Mouse (Mus musculus) frontal cortex, postnatal 14 days (tissue): Measurements from ENCODE around the gene Cblc.
"Not testable (repeated sequence)": the region's sequence is repeated elsewhere in the genome, so short reads cannot be mapped to it uniquely, and the experiment has no call there.

Source experiments
- DNase-seq, 2 experiments: peaks; one replicate each; pipeline ENCODE4 v3.0.0; 2022; ENCODE audit warnings: low spot score in 2 of 2

Cblc gene

DNA sequence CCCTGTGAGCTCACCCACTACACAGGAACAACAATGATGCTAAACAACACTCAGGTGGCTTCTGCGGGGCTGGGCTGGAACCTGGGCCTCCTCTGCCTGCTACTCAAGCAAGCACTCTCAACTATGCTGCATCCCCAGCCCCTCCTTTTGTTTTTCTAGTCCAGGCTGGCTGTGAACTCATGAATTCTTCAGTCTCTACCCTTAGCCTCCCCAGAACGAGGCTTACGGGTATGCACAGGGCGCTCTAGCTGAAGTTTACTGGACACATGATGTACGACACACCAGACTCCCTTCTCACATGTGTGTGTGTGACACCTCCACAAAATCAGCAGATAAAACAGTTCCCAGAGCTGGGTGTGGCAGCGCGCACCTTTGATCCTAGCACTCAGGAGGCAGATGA lies 22.3 kb upstream of the Cblc start:
- DNase-seq = no peak

DNA sequence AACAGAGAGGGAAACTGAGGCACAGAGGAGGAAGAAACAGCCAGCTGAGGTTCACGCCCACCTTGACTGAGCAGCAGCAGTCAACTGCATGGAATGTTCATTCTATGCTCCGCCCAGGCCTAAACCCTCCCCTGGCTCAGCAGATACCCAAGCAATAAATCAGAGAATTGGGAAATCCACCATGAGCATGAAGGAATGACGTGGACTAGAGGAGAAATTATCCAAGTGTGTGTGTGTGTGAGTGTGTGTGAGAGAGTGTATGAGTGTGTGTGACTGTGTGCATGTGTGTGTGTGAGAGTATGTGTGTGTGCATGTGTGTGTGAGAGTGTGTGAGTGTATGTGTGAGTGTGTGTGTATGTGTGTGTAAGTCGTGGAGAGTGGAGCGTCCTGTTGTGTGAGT lies 21.8 kb upstream of the Cblc start:
- DNase-seq = no peak

DNA sequence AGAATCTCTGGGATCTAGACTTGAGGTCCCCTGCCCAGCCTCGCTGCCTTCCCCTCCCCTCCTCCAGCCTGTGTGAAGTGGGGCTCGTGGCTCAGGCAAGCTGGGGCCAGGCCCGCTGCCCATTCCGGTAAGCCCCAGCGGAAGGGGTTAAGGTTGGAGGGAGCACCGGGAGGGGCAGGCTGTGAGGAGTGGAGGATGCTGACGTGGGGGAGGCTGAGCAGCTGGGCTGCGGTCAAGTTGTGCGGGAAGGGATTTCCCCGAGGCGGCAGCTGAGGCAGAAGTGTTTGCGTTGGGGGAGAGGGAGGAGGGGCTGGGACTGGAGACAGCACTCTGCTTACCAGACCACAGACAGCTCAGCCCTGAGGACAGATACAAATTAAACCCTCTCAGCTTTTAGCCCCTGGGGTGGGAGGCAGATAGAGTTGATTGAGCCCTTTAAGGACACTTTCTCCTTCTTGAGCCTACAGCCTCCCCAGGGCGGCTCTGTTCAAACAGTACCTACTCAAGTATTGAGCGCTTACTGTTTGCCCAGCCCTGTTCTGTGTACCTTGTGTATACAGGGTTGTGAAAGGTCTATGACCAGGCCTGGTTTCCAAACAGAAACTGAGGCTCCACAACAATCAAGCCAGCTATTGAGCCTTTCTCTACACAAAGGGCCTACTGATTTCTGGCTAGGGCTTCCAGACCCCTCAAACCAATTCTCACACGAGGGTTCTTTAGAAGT lies 20.9 kb upstream of the Cblc start:
- DNase-seq = peak in 1 of 2 experiments; percentile 25

DNA sequence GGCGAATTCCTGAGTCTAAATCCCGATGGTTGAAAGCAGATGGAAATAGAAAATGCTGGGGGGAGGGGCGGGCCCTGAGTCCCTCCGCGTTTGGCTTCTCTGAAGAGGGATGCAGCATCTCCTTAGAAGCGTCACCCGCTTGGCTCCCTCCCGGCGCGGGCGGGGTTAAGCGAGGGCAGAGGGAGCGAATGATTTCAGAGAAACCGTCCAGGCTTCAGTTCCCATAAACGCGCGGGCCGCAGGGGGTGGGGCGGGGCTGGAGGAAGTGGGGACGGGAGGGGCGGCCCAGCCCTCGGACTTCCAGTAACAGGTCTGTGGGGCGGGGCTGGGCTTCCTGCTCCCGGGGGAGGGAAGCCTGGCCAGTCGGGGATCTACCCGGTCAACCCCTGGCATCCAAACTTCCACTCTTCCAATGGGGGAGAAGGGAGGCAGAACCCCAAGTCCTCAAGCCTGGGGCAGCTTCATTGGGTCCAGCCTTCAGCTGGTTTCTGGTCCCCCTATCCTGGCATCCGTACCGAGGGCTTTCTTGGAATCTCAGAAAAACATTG lies 19.7 kb upstream of the Cblc start:
- DNase-seq = peak; percentile 24 to 29

DNA sequence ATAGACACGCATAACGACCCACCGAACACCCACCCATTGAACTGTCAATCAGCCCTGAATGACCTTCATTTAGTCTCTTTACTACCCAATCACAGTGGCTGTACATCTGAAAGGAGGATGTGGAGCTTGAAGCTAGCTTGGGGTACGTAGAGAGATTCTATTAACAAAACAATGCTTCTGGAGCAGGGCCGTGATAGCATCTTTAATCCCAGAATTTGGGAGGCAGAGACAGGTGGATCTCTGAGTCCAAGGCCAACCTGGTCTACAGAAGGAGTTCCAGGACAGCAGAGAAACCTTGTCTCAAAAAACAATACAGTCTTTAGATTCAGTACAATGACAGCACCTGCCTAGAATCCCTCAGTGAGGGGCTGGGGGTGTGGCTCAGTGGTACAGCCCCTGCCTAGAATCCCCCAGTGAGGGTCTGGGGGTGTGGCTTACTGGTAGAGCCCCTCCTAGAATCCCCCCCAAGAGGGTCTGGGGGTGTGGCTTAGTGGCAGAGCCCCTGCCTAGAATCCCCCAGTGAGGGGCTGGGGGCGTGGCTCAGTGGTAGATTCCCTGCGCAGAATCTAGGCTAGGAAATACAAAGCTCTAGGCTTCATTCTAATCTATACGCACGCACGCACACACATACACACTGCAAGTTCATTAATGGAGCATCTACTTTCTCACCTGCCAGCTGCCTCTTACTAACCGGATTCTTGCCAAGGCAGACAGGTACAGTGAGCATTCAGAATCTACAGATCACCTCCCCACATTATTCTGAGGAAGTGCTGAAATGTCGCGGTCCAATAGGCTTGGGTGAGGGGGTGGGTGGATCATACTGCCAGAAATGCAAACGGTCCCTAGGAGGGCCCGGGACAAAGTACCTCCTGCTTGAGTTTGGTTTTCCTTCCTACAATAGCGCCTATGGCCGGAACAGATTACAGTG lies 19.0 kb upstream of the Cblc start:
- DNase-seq = no peak

DNA sequence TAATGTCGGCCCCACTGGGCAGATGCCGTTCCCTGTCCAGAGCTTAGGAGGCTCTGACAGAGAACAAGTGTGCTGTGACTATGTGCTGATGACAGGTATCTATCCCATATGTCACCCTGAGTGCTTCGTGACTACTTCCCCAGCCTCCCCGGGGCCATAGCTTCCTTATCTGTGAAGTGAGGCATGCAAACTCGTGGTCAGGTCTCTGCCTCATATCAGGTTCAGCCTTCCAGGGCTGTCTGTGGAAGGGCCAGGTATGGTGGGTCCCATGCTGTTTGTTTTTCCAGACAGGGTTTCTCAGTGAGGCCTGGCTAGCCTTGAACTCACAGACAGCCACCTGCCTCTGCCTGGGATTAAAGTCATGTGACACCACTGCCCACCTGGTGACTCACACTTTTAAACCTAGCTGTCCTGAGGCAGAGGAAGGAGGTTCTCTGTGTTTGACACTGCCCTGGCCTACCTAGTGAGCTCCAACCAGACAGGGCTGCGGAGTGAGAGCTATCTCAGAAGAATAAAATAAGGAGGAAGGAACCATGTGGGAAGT lies 17.0 kb upstream of the Cblc start:
- no peak for DNase-seq

DNA sequence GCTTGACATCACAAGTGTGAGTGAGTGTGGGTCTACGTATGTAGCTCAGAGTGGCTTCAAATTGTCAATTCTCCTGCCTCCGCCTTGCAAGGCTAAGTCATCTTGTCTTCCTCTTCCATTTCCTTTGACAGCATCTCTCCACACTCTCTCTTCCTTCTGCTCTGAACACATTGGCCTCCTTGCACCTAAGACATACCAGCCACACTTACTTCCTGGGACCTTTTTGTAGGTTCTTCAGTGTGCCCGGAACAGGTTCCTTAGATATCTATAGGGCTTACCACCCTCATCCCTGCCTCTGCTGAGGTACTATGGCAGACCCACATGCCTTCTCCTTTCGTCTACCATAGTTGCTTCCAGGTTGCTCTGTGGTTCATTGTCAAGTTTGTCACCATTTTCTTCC lies 16.6 kb upstream of the Cblc start:
- DNase-seq = no peak

DNA sequence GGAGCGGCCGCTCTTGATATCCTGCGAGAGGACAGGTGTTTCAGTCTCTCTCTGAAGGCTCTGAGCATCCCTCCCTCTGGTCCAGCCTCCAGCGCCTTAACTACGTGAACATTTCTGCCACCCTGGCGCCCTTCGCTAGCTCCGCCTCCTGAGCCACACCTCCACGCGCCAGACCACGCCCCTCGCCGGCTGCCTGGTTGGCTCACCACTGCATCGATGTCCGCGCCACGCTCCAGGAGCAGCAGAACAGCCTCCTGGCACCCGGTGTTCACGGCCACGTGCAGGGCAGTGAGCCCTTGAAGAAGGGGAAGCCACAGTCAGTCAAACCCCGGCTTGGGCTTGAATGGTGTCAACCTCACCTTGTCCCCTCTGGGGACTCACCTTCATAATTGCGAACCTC lies 14.5 kb upstream of the Cblc start:
- no peak for DNase-seq

DNA sequence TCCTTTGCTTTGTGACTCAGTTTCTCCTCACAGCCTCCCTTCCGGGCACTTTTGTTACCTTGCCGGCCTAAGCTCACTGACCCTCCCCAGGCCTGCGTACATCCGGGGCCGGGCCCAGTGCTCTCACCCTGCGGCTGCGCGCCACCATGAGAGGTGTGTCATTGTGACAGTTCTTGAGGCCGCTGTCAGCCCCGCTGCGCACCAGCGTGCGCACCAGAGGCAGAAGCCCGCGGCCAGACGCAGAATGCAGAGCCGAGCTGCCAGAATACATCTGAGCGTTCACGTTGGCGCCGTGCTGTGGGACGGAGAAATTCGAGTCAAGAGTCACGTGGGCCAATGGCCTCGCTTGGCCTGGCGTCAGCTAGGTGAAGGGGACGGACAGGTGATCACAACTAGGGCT lies 12.8 kb upstream of the Cblc start:
- DNase-seq = no peak

DNA sequence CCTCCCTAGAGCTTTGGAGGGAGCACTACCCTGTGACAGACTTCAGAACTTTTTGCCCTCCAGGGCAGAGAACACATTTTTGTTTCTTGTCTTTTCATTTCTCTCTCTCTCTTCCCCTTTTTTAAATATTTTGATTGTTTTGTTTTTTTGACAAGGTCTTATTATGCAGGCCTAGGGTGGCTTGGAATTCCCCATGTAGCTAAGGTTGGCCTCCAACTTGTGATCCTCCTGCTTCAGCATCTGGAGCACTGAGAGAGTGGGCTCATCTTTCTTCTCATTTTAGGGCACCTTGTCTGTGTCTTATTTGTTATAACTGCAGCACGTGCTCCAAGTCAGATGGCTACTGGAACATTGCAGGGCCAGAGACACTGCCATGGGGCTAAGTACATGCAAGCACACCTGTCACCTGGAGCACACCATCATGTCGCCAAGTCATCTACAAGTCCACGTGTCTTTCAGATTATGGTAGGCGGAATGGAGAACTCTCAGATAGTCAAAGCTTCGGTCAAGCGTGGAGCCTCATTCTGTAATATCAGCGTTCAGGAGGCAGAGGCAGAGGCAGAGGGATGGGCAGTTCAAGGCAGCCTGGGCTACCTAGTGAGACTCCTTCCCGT lies 9.9 kb upstream of the Cblc start:
- no peak for DNase-seq

DNA sequence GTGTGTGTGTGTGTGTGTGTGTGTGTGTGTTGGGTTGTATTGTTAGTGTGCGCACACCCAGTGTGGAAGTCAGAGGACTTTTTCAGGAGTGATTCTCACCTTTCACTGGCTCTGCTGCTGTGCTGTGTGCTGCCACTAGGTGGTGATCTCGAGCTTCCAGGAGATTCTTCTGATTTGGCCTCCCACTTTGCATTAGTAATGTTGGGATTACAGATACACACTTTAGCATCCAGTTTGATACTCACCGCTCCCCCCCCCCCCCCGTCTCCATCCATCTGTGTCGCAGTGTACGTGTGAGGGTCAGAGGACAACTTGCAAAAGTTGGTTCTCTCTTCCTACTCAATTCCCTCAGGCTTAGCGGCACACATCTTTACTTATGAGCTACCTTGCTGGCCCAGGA lies 6.4 kb upstream of the Cblc start:
- DNase-seq = peak; percentile 31 to 74

DNA sequence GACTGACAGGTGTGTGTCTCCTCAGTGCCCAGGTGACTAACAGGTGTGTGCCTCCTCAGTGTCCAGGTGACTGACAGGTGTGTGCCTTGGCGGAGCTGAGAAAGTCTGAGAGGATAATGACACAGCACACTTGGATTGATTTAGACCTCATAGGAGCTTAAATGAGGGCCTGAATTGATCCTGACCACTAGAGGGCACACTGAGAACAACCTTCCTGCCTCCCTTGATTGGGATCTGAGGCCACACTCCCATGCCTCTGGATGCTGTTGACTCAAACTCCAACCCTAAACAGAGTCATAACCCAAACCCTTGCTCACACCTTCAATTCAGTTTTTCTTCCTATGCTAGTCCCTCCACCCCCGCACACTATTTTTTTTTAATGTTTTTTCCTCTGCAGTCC lies 4.2 kb upstream of the Cblc start:
- DNase-seq = no peak

DNA sequence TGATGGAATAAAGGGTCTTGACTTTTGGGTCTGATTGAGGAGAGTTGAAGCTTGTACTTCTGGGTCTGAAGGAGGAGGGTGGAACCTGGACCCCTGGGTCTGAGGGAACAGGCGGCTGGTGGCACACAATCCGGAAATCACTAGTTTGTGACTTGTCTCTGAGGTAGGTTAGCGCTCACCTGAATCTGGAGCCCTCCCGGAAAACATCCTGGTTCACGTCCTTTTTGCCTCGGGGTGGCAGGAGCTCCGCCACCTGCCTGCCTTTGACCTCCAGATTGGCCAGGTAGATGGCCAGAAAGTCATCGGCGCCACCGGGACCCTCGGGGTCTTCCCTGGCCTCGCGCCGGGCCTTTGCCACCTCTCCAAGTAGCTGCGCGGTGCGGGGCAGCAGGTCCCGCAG lies 355 bp downstream of the Cblc start:
- DNase-seq = no peak

DNA sequence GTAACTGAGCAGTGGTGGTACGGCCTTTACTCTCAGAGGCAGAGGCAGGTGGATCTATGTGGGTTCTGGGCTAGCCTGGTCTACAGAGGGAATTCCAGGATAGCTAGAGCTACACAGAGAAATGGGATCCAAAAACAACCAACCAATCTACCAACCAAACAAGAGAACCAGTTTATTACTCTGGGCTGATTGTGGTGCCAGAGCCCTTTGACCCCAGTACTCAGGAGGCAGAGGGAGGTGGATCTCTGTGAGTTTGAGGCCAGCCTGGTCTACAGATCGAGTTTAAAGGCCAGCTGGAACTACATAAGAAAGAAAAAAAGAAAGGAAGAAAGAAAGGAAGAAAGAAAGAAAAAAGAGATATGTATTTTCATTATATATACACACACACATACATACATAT lies 1.4 kb downstream of the Cblc start:
- no peak for DNase-seq

DNA sequence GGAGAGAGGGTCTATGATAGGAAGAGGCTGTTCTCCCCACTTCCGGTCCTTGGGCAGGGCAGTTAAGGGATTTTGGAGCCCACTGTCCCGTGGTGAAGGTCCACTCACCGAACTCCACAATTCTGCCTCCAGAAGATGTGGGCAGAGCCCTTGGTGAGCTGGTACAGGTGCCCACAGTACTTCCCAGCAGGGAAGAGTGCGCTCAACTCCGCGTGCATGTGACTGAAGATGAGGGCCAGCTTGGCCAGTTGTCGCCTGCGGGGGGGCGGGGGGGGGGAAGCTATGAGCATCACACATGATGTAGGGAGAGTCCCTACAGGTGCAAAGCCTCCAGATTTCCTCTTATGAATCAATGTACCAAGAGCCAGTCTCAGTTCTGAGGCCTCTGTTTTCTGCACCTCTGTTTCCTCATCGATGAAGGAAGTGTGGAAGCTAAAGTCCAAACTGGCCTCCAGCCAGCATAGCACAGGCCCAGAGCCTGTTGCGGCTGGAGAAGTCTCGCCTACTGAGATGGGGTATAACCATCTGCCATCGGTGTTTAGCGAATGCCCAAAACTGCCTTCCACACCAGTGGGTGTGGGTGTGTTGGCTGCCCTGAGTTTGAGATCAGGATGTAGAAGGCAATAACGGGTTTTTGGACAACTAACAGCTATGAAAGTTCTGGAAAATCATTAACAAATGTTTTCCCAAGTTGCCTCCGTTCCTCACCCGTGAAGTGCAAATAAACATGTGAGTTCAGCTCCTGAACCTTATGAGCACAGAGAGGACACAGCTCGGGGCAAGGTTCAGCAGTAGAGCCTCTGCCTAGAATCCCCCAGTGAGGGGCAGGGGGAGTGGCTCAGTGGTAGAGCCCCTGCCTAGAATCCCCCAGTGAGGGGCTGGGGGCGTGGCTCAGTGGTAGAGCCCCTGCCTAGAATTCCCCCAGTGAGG lies 3.6 kb downstream of the Cblc start:
- DNase-seq = no peak

DNA sequence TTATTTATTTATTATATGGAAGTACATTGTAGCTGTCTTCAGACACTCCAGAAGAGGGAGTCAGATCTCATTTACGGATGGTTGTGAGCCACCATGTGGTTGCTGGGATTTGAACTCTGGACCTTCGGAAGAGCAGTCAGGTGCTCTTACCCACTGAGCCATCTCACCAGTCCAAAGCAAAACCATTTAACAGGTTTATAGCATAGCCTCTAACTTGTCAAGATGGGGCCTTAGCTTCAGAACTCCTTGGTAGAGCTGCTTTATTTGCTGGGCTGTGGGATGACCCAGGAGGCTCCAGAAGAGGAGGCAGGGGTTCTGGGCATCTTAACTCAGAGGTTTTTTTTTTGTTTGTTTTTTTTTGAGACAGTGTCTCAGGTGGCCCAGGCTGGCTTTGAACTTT lies 5.1 kb downstream of the Cblc start:
- DNase-seq = not testable (repeated sequence)

DNA sequence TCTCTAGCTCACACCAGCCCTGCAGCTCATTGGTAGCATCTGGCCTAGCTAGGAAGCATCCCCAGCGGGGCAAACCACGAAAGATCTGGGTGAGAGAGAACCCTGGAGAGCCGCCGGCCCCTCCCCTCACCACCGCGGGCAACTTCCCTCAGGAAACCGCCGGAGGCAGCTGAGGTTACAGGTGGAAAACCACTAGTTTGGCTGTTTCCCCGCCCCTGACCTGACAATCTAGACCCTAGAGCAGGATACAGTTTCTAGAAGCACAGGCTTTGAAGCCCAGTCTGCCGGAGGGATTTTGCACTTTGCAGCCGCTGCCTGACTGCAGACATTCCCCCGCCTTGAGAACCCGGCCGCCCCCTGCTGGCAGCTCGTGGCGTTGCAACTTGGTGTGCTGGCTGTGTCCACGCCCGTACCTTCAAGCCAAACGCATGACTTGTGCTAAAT lies 6.7 kb downstream of the Cblc start:
- peak; percentile 54 to 86 for DNase-seq

DNA sequence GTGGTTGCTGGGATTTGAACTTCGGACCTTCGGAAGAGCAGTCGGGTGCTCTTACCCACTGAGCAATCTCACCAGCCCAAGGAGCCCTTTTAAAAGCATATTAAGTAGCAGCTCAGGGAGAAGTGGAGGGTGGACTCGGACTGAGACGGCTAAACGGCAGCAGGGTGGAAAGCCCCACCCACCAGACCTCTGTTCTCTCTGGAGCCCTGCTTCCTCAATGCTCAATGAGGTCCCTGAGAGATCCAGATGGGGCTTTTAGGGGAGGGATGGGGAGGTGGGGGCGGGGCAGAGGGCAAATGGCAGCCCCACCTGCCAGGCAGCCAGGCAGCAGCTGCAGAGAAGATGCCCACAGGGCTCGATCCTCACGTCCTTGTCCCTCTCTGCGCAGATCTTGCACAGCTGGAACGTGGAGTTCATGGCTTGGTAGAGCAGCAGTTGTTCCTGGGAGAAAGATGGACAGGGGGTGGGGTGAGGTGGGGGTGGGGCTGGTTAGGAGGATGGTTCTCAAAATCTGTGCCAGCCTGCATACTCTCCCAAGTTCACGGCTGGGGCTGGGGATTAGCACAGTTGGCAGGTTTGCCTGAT lies 10.6 kb downstream of the Cblc start:
- no peak for DNase-seq

DNA sequence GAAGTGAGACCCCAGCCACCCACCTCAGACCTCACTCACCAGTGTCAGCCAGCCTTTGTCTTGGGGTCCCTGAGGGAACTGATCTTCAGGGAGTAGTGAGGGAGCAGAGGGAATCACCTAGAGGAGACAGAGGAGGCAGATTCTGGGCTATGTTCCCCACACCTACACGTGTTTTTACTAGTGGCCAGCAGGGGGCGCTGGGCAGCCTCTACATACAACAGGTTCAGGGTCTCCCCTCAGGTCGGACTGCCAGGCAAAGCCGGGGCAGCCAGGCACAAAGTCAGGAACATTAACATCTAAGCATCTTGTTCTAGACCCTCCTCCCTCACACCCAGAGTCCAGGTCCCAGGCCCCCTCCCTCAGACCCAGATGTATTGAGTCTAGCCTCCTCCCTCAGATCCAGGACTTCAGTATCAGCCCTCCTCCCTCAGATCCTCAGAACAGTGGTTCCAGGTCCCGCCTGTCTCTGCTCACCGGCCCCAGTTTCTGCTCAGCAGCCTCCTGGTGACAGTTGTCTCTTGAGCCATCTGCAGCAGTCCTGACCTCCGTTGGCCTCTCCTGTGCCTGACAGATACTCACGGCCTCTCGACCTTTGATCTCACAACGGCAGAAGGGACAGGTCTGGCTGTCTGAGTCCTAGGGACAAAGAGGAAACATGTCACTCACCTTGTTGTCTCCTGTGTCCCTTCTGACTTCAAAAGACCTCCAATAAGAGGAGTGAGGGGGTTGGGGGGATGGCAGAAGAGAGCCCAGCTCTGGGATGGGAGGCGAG lies 11.7 kb downstream of the Cblc start:
- DNase-seq = no peak

DNA sequence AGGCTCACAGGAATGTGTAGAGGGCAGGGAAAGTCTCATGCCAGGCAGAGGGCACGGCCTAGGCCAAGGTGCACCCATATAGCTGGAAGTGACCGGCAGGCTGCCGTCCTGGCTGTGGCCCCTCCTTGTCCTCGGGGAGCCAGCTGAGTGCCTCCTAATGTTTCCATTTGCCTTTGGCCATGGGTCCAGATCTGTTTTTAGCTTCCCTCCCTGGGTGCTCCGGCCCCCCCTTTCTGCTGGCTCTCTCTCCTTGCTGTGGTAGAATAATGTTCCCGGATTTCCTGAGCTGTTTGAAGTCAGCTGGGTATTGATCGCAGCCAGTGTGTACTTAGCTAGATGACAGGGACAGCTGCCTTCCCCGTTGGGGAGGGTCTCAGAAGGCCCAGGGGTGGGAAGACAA lies 13.0 kb downstream of the Cblc start:
- DNase-seq = no peak
